Mouse (Mus musculus) myocyte (in vitro differentiated cells): ENCODE data around the gene Syt7. TPM values are rescaled to one million over a fixed set of nuclear protein-coding genes. Genes with fewer than 3 reads are reported as not detected.
A peak's percentile ranks its signal among the peaks of the same experiment; 100 is the strongest.

ENCODE experiments used
- H3K27me3 ChIP-seq: one replicate; pipeline ENCODE4 v1.6.1; 2011; ENCODE audit not compliant: control insufficient read depth, insufficient read depth, insufficient read length
- H3K36me3 ChIP-seq: one replicate; pipeline ENCODE4 v1.6.1; 2011; ENCODE audit not compliant: control insufficient read depth, insufficient read depth
- H3K4me2 ChIP-seq: one replicate; pipeline ENCODE4 v1.6.1; 2011; ENCODE audit warnings: low read depth, control low read depth
- H3K4me3 ChIP-seq: one replicate; pipeline ENCODE4 v1.5.1; 2011; ENCODE audit warnings: mild to moderate bottlenecking, control low read depth, moderate library complexity
- H3K79me2 ChIP-seq: one replicate; pipeline ENCODE4 v1.6.1; 2011; ENCODE audit not compliant: control insufficient read depth, insufficient read depth
- H3ac ChIP-seq: one replicate; pipeline ENCODE4 v1.6.1; 2011; ENCODE audit not compliant: control insufficient read depth, insufficient read length
- CEBPB ChIP-seq: IDR thresholded peaks from 2 replicates; pipeline ENCODE4 v1.6.1; 2011; ENCODE audit warnings: mild to moderate bottlenecking, moderate library complexity; ENCODE audit not compliant: poor library complexity, insufficient read depth, severe bottlenecking
- E2F4 ChIP-seq: IDR thresholded peaks from one replicate; pipeline ENCODE4 v1.6.1; 2011; ENCODE audit warnings: mild to moderate bottlenecking, control low read depth, moderate library complexity; ENCODE audit not compliant: insufficient read depth
- MAX ChIP-seq: IDR thresholded peaks from one replicate; pipeline ENCODE4 v1.6.1; 2011; ENCODE audit warnings: low read depth, mild to moderate bottlenecking, control low read depth
- MYOD1 ChIP-seq, 3 experiments: IDR thresholded peaks; one replicate each; pipeline ENCODE4 v1.6.1; 2011; ENCODE audit warnings: control low read depth in 2 of 3, low read depth in 2 of 3, mild to moderate bottlenecking in 2 of 3, moderate library complexity in 1 of 3; ENCODE audit not compliant: insufficient read length in 2 of 3, control insufficient read depth in 1 of 3
- MYOG ChIP-seq, 3 experiments: IDR thresholded peaks; one replicate each; pipeline ENCODE4 v1.6.1; 2011; ENCODE audit warnings: control low read depth in 2 of 3, low read depth in 2 of 3, mild to moderate bottlenecking in 2 of 3; ENCODE audit not compliant: insufficient read length in 2 of 3, control insufficient read depth in 1 of 3, insufficient read depth in 1 of 3
- POLR2A ChIP-seq: IDR thresholded peaks from one replicate; pipeline ENCODE4 v1.6.1; 2011; ENCODE audit warnings: low read depth, mild to moderate bottlenecking, control low read depth, moderate library complexity; ENCODE audit not compliant: insufficient read length
- POLR2AphosphoS2 ChIP-seq: IDR thresholded peaks from one replicate; pipeline ENCODE4 v1.6.1; 2011; ENCODE audit warnings: low read depth, control low read depth; ENCODE audit not compliant: insufficient read length
- REST ChIP-seq: IDR thresholded peaks from one replicate; pipeline ENCODE4 v1.6.1; 2011; ENCODE audit warnings: mild to moderate bottlenecking, control low read depth, moderate library complexity; ENCODE audit not compliant: insufficient read depth, insufficient read length
- SRF ChIP-seq: IDR thresholded peaks from one replicate; pipeline ENCODE4 v1.6.1; 2011; ENCODE audit warnings: low read depth; ENCODE audit not compliant: control insufficient read depth, insufficient read length
- TCF12 ChIP-seq: IDR thresholded peaks from one replicate; pipeline ENCODE4 v1.6.1; 2011; ENCODE audit warnings: mild to moderate bottlenecking, control low read depth; ENCODE audit not compliant: poor library complexity, insufficient read depth, severe bottlenecking
- TCF3 ChIP-seq: IDR thresholded peaks from one replicate; pipeline ENCODE4 v1.6.1; 2011; ENCODE audit warnings: low read depth, control low read depth; ENCODE audit not compliant: insufficient read length
- USF1 ChIP-seq: IDR thresholded peaks from one replicate; pipeline ENCODE4 v1.6.1; 2011; ENCODE audit warnings: low read depth, mild to moderate bottlenecking, control low read depth, moderate library complexity
- polyA plus RNA-seq: library from polyadenylated mRNA; unstranded; fragments of >200 nt; fragmentation: generic; extraction: Trizol; gene quantifications from one replicate; pipeline ENCODE4 v1.2.1, GENCODE M21; 2012; ENCODE audit warnings: missing spikeins

The Syt7 gene
- polyA plus RNA-seq, 1 experiment: 0.42 TPM

- H3K36me3 ChIP-seq: no peaks in the 10 kb centered on the region
- no peak overlapping the region for H3K4me2 ChIP-seq
- no peak for TF ChIP-seq POLR2AphosphoS2
- TF ChIP-seq MYOG (IDR thresholded peaks at IDR 0.05; ENCODE audit: control insufficient read depth in 1 of 3, insufficient read depth in 1 of 3, insufficient read length in 2 of 3, low read depth in 2 of 3): peak in 2 of 3 experiments; percentile 14 to 71
- peak; percentile 32 to 78 (median 39) for TF ChIP-seq MYOD1 (IDR thresholded peaks at IDR 0.05; ENCODE audit: control insufficient read depth in 1 of 3, insufficient read length in 2 of 3, low read depth in 2 of 3)
- no peak for TF ChIP-seq POLR2A
- TF ChIP-seq TCF12: no peak
- TF ChIP-seq CEBPB: no peak
- peak; percentile 54 for TF ChIP-seq TCF3
- no peak for TF ChIP-seq USF1
- no peak for TF ChIP-seq E2F4
- no peak for TF ChIP-seq MAX
- TF ChIP-seq SRF: no peak
- no peak for TF ChIP-seq REST
- H3K79me2 ChIP-seq: no peaks in the 10 kb centered on the region
- peaks cover 38% of the 10 kb centered on the region for H3K27me3 ChIP-seq
- no peak overlapping the region for H3K4me3 ChIP-seq
- H3ac ChIP-seq: no peak overlapping the region
Measured at GRCm38 (mm10) chr19:10454718-10455436, 66.0 kb downstream of the Syt7 start.

- TF ChIP-seq TCF3 (no peak), CEBPB (no peak), POLR2AphosphoS2 (no peak), MYOG (IDR thresholded peaks at IDR 0.05; ENCODE audit: control insufficient read depth in 1 of 3, insufficient read depth in 1 of 3, insufficient read length in 2 of 3, low read depth in 2 of 3) (no peak), MYOD1 (IDR thresholded peaks at IDR 0.05; ENCODE audit: control insufficient read depth in 1 of 3, insufficient read length in 2 of 3, low read depth in 2 of 3) (no peak), SRF (no peak), MAX (no peak), E2F4 (no peak), POLR2A (no peak), USF1 (no peak), REST (no peak), TCF12 (no peak)
- H3ac ChIP-seq: no peak overlapping the region
- no peaks in the 10 kb centered on the region for H3K79me2 ChIP-seq
- H3K4me3 ChIP-seq: no peak overlapping the region
- H3K36me3 ChIP-seq: no peaks in the 10 kb centered on the region
- H3K4me2 ChIP-seq: no peak overlapping the region
- peaks cover 41% of the 10 kb centered on the region for H3K27me3 ChIP-seq
Measured at GRCm38 (mm10) chr19:10455437-10455806, 66.5 kb downstream of the Syt7 start.

- Histone ChIP-seq H3K79me2 (no peaks in the 10 kb centered on the region), H3K4me3 (no peak within 1 kb of the TSS), H3K36me3 (no peaks in the 10 kb centered on the region), H3ac (no peak within 1 kb of the TSS), H3K27me3 (peaks cover 47% of the 10 kb centered on the region), H3K4me2 (peak within 1 kb of the TSS; percentile 50)
- TF ChIP-seq TCF3: peak; percentile 51
- TF ChIP-seq POLR2AphosphoS2: no peak
- TF ChIP-seq TCF12: no peak
- TF ChIP-seq USF1: no peak
- no peak for TF ChIP-seq MAX
- TF ChIP-seq POLR2A: no peak
- TF ChIP-seq MYOG (IDR thresholded peaks at IDR 0.05; ENCODE audit: control insufficient read depth in 1 of 3, insufficient read depth in 1 of 3, insufficient read length in 2 of 3, low read depth in 2 of 3): peak in 2 of 3 experiments; percentile 39 to 58
- no peak for TF ChIP-seq SRF
- TF ChIP-seq MYOD1 (IDR thresholded peaks at IDR 0.05; ENCODE audit: control insufficient read depth in 1 of 3, insufficient read length in 2 of 3, low read depth in 2 of 3): peak in 2 of 3 experiments; percentile 48 to 64
- TF ChIP-seq E2F4: no peak
- no peak for TF ChIP-seq REST
- TF ChIP-seq CEBPB: no peak
Measured at GRCm38 (mm10) chr19:10456752-10457483, 68.0 kb downstream of the Syt7 start, which contains the start of gene Lrrc10b. TSS of gene Lrrc10b (minus strand) at chr19:10457473.

- H3K79me2 ChIP-seq: no peaks in the 10 kb centered on the region
- no peak overlapping the region for H3ac ChIP-seq
- TF ChIP-seq MYOG (IDR thresholded peaks at IDR 0.05; ENCODE audit: control insufficient read depth in 1 of 3, insufficient read depth in 1 of 3, insufficient read length in 2 of 3, low read depth in 2 of 3): no peak
- H3K4me3 ChIP-seq: no peak overlapping the region
- peaks cover 52% of the 10 kb centered on the region for H3K27me3 ChIP-seq
- H3K4me2 ChIP-seq: peak overlapping the region; percentile 50
- no peaks in the 10 kb centered on the region for H3K36me3 ChIP-seq
Measured at GRCm38 (mm10) chr19:10457484-10457800, 68.6 kb downstream of the Syt7 start.

DNA sequence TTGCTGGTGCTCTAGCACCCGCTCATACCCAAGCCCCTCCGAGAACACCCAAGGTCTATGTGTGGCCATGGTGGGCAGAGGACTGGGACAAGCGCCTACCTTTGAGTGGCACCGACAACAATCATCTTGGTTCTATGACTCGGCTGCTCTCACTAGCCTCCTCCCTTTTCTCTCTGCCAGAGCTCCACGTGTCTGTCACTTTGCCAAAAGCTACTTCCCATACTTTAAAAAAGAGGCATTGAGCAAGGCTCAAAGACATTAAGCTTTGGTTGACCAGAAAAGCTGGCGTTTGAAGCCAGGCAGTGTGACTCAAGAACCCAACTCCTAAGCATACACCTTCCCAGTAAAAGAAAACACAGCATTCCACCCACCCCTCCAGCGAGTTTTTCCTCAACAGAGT lies 69.2 kb downstream of the Syt7 start:
- TF ChIP-seq MYOG (IDR thresholded peaks at IDR 0.05; ENCODE audit: control insufficient read depth in 1 of 3, insufficient read depth in 1 of 3, insufficient read length in 2 of 3, low read depth in 2 of 3) (no peak), CEBPB (no peak), POLR2A (no peak), MYOD1 (IDR thresholded peaks at IDR 0.05; ENCODE audit: control insufficient read depth in 1 of 3, insufficient read length in 2 of 3, low read depth in 2 of 3) (no peak), E2F4 (no peak)
- peaks cover 53% of the 10 kb centered on the region for H3K27me3 ChIP-seq
- no peaks in the 10 kb centered on the region for H3K36me3 ChIP-seq
- H3K4me2 ChIP-seq: peak overlapping the region; percentile 45
- H3K79me2 ChIP-seq: no peaks in the 10 kb centered on the region
- H3K4me3 ChIP-seq: no peak overlapping the region
- H3ac ChIP-seq: no peak overlapping the region
